Mouse (Mus musculus) bone marrow, adult 2 months (tissue): ENCODE results near the gene Zfp507. TPM values are rescaled to one million over a fixed set of nuclear protein-coding genes. Genes with fewer than 3 reads are reported as not detected.

Experiments
- H3K27ac ChIP-seq: fragments of 200-500 bp; 2 replicates; pipeline ENCODE4 v1.5.1; 2012; ENCODE audit warnings: low read depth, mild to moderate bottlenecking, control low read depth, inconsistent platforms, low read length; ENCODE audit not compliant: control insufficient read depth, poor library complexity, insufficient read depth
- H3K4me1 ChIP-seq: fragments of 200-500 bp; 2 replicates; pipeline ENCODE4 v1.6.1; 2011; ENCODE audit warnings: low read length; ENCODE audit not compliant: control insufficient read depth, insufficient read depth
- H3K4me3 ChIP-seq: fragments of 200-500 bp; replicated peaks from 2 replicates; pipeline ENCODE3; 2011; ENCODE audit warnings: mild to moderate bottlenecking, low read depth, low read length, control low read depth; ENCODE audit not compliant: control insufficient read depth
- CTCF ChIP-seq: fragments of 200-500 bp; IDR thresholded peaks from 2 replicates; pipeline ENCODE4 v1.5.1; 2011; ENCODE audit warnings: low read length, control low read depth; ENCODE audit not compliant: control insufficient read depth, insufficient read depth
- POLR2A ChIP-seq: fragments of 200-500 bp; IDR thresholded peaks from 2 replicates; pipeline ENCODE4 v1.6.1; 2011; ENCODE audit warnings: low read depth, mild to moderate bottlenecking, control low read depth, low read length, borderline replicate concordance; ENCODE audit not compliant: control insufficient read depth
- WGBS: fragments of 180-500 bp; shearing (Covaris S2); methylation state at CpG from one replicate; pipeline ENCODE4 v1.1.7; 2018; 5-methylcytosine and 5-hydroxymethylcytosine counted together
- polyA plus RNA-seq: library from polyadenylated mRNA; stranded (reverse); fragments of >200 nt; gene quantifications from 2 replicates; pipeline ENCODE4 v1.2.4, GENCODE M21; 2011; ENCODE audit warnings: low replicate concordance; ENCODE audit not compliant: missing spikeins, insufficient read depth, insufficient read length

Zfp507 gene
- polyA plus RNA-seq, 1 experiment: 12.2 TPM

GRCm38 (mm10) chr7:35733313-35734050 is 69.3 kb downstream of the Zfp507 start:
- no peaks in the 10 kb centered on the region for H3K4me1 ChIP-seq
- TF ChIP-seq CTCF (no peak), POLR2A (no peak)
- no peak overlapping the region for H3K4me3 ChIP-seq
- WGBS: 85% methylated on average over 14 of the region's 14 CpGs
- no peak overlapping the region for H3K27ac ChIP-seq

- H3K4me3 ChIP-seq: no peak overlapping the region
- no peaks in the 10 kb centered on the region for H3K4me1 ChIP-seq
- WGBS: 81% methylated on average over 10 of the region's 10 CpGs
- no peak for TF ChIP-seq CTCF
- no peak for TF ChIP-seq POLR2A
- no peak overlapping the region for H3K27ac ChIP-seq
Measured at GRCm38 (mm10) chr7:35732585-35733059, 70.2 kb downstream of the Zfp507 start.

GRCm38 (mm10) chr7:35729621-35730031 is 73.2 kb downstream of the Zfp507 start:
- Histone ChIP-seq H3K4me1 (no peaks in the 10 kb centered on the region), H3K27ac (no peak overlapping the region), H3K4me3 (no peak overlapping the region)
- TF ChIP-seq CTCF (no peak), POLR2A (no peak)
- 51% methylated on average over 9 of the region's 9 CpGs for WGBS

GRCm38 (mm10) chr7:35728376-35728775 is 74.4 kb downstream of the Zfp507 start:
- 91% methylated on average over 12 of the region's 12 CpGs for WGBS
- no peak for TF ChIP-seq CTCF
- no peak overlapping the region for H3K27ac ChIP-seq
- no peaks in the 10 kb centered on the region for H3K4me1 ChIP-seq
- H3K4me3 ChIP-seq: no peak overlapping the region

GRCm38 (mm10) chr7:35723035-35723434 is 79.8 kb downstream of the Zfp507 start:
- Histone ChIP-seq H3K4me3 (no peak overlapping the region), H3K27ac (no peak overlapping the region), H3K4me1 (no peaks in the 10 kb centered on the region)
- WGBS: 84% methylated on average over 2 of the region's 2 CpGs
- TF ChIP-seq CTCF: peak; percentile 22; the same call in 1 of the 2 replicates
- TF ChIP-seq POLR2A: no peak

Other genes starting within 250 kb of the Zfp507 start
- gene Nudt19, start 246.7 kb downstream of the Zfp507 start, polyA plus RNA-seq: 29.6 and 39.4 TPM in 2 replicates
- gene Rgs9bp, start 217.4 kb downstream of the Zfp507 start, polyA plus RNA-seq: 0.29 and 0.45 TPM in 2 replicates
- 12.8 and 20.7 TPM in 2 replicates for gene Ankrd27, start 216.8 kb downstream of the Zfp507 start, polyA plus RNA-seq
- gene Pdcd5, start 155.5 kb downstream of the Zfp507 start, polyA plus RNA-seq: 53.5 and 89.4 TPM in 2 replicates
- gene Dpy19l3, start 48.5 kb downstream of the Zfp507 start, polyA plus RNA-seq: 1.8 and 3.1 TPM in 2 replicates